Mouse (Mus musculus): ENCODE measurements around the gene Ppp1r3f. TPM values are rescaled to one million over a fixed set of nuclear protein-coding genes. Genes with fewer than 3 reads are reported as not detected.
A peak's percentile ranks its signal among the peaks of the same experiment; 100 is the strongest.

Ppp1r3f gene
- total RNA-seq (2022), result 1 to 10 TPM; 2.4 to 4.7 (median 4.3) TPM

DNA sequence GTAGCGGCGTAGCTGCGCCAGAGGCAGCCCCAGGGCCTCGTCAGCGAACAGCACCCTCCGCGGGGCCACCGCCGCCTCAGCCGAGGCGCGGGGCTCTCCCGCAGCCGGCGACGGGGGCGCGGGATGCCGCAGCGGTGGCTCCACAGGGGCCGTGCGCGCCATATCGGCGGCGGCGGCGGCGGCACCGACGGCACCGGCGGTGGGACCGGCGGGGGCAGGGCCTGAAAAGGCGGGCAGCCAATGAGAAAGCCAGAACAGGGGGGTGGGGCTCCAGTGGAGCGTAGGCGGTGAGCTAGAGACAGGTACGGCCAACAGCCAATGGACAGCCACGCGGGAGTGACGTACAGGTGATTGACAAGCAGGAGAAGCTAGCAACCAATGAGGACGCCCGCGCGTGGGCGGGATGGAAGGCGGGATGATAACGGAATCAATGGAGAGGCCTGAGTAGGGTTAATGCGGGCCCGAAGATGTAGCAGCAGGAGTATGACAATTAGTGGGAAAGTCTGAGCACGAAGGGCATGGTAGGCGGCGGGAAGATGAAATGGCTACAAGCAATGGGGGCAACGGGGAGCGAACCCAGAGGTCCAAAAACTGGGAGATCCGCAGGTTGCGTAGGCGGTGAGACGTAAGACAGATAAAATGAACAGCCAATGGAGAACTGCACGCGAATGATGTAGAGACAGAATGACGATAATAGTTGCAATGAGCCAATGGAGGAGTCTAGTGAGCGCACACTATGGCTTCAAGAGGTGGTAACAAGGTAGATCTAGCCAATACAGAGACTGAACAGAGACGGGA is at the start of gene Ppp1r3f:
Ppp1r3f (minus strand) TSS at position 197 of the 798 bp plus-strand sequence.
- peak; percentile 85 to 88 for DNase-seq (ENCODE audit: low spot score in 2 of 2)

DNA sequence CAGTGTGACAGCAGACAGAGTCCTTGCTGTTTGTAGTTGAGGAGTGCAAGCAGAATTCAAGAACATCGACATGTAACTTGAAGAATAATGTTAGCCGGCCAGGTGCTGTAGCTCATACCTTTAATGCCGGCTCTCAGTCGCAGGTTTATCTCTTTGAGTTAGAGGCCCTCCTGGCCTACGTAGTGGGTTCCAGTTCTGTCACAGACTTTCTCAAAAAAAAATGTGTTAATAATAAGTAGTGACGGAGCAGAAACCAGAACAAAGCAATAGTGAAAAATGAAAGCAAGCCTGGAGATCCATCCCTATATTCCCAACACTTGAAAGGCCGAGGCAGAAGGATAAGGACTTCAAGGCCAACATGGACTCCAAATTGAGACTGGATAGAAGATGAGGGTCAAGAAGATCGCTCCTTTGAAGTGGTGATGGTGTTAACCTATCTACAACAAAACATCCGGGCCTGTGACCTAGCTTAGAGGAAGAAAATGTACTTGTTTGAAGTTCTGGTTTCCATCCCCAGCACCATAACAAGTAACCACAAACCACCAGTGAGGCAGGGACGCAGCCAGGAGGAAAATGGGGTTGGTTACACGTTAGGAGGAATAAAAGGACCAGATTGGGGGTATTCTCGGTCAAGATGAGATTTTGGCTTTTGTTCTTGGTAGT is 43.9 kb upstream of the Ppp1r3f start:
- no peak for DNase-seq (ENCODE audit: low spot score in 2 of 2)

DNA sequence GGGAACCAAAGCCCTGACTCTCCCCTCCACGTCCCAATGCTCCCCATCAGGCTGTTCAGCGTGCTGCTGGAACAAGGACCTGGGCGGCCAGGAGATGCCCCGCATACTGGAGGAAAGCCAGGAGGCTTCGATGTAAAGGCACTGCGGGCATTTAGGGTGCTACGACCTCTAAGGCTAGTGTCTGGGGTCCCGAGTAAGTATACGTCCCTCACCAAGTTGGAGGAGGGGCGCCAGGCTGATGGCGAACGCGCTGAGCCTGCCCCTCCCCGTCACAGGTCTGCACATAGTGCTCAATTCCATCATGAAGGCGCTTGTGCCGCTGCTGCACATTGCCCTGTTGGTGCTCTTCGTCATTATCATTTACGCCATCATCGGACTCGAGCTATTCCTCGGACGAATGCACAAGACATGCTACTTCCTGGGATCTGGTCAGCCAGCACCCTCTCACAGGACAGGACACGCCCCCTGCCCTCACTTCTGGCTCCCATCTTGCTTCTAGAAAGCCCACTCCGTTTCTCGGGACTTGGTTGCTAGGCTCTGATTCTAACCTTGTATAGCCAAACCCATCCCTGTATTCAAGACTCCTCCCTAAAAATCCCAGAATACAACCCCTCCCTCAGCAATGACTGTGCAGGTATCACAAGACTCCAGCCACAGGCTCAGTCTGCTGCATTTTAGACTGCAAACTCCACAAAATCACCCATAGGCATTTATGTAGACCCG is 36.6 kb upstream of the Ppp1r3f start:
- DNase-seq (ENCODE audit: low spot score in 2 of 2), result no peak

DNA sequence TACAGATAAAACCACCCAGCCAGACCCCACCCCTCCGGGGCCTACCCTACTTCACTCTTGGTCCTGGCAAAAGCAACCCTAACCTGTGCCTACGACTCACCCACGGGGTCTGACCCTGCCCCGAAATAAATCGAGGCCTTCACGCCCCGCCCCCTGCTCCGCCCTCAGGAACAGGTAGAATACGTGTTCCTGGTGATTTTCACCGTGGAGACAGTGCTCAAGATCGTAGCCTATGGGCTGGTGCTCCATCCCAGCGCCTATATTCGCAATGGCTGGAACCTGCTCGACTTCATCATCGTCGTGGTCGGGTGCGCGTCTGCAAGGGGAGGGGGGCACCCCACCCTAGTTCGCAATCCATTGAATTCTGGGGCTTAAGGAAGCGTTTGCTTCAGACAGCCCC is 36.0 kb upstream of the Ppp1r3f start:
- DNase-seq (ENCODE audit: low spot score in 2 of 2), result no peak

DNA sequence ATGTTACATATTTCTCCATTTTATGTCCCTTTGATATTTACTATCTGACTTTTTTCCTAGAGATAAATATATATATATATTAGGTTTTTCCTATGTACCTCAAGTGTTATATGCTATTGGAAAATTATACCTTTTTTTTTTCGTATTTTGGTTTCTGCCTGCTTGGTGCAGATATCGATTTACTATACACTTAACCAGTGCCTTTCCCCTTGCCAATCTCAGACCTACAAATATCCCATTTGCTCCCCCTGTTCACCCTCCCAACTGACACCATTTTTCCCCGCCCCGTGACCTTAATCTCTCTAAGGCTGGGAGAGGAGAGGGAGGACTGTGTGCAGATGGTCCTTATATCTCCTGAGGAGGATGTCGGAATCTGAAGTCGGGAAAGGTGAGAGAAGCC is 32.7 kb upstream of the Ppp1r3f start, which contains the start of gene Cacna1f:
Cacna1f (plus strand) TSS at position 301 of the 400 bp plus-strand sequence.
- no peak for DNase-seq (ENCODE audit: low spot score in 2 of 2)

DNA sequence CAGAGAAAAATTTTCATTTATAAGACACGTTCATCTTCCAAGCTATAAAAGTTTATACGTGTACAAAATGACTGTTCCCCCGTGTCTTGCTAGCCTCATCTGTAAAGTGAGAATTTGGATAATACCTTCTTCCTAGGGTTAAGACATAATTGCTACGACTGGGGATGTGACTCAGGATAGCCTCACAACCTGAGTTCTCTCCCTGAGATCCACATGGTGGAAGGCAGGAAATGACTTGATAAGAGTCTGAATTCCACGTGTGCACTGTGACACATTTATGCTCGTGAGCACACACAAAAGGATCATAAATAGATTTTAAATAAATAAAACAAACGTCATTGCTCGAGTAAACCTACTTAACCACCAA is 31.5 kb upstream of the Ppp1r3f start:
- no peak for DNase-seq (ENCODE audit: low spot score in 2 of 2)

DNA sequence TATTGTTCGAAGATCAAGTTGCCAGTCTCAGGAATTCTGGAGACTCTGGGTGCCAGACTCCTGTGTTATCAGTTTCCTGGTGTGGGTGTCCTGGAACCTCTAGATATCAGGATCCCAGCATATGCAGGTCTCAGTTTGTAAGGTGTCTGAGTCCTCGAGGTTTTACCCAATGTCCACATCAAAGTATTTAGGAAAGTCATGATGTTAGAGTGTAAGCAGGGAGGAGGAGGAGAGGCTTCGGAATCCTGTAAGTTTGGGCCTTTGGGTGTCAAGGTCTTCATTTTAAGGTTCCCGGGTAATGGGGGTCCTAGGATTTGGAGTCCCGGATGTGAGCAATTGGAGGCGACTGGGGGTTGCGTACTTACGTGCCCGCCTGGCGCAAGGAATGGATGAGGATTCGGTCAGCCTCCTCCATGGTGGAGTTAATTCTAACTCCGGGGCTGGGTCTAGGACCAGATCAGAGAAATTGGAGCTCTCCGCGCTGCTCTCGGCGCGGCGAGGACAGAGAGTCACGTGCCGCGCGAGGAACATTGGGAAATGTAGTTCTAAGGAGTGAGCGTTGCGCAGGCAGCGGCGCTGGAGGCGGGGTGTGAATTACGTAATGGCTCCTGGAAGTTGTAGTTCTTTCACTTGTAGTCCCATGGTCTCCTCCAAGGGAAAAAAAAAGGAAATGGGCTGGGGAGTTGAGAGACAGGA is 30.9 kb upstream of the Ppp1r3f start, which contains the start of gene Ccdc22:
Ccdc22 (minus strand) TSS at position 639 of the 696 bp plus-strand sequence.
- peak; percentile 72 to 78 for DNase-seq (ENCODE audit: low spot score in 2 of 2)

DNA sequence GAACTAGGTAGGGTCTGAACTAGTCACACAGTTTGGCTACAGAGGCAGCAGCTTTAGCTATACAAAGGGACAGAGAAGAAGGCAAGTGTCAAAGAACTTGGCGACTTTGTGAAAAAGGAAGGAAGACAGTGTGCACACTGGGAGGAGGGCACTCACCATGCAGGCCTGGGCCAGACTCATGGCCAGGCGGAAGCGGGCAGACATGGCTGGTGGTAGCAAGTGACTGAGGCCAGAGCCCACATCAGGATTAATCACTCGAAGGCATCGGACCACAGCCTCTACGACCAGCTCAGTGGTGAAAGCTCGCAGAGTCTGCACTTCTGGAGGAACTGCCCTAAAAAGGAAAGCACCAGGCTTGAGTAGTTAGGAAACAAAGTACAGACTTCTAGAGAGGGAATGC is 29.9 kb upstream of the Ppp1r3f start:
- DNase-seq (ENCODE audit: low spot score in 2 of 2), result no peak

DNA sequence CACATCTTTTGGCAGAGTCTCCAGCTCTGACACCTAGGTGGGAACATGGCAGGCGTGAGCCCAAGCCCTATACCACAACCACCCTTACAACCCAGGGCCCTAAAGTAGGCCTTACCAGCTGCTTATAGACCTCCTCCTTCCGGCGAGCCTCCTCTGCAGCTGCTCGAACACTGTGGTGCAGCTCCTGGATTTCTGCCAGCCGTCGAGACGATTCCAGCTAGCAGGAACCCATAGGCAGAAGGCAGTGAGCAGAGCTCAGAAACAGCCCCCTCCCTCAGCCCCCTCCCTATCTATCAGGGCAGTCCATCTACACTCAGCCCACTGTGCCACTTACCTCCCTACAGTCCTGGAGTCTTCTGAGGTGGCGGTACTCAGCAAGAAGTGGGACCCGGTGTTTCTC is 21.3 kb upstream of the Ppp1r3f start:
- no peak for DNase-seq (ENCODE audit: low spot score in 2 of 2)

DNA sequence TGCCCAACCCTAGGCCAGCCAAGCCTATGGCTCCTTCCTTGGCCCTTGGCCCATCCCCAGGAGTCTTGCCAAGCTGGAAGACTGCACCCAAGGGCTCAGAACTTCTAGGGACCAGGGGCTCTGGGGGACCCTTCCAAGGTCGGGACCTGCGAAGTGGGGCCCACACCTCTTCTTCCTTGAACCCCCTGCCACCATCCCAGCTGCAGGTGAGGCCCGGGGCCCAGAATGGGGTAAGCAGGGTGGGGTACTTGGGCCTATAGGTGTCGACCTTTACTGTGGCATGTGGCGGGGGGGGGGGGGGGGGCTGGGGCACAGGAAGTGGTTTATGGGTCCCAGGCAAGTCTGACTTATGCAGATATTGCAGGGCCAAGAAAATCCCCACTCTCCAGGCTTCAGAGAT is 12.3 kb upstream of the Ppp1r3f start:
- DNase-seq (ENCODE audit: low spot score in 2 of 2), result no peak

DNA sequence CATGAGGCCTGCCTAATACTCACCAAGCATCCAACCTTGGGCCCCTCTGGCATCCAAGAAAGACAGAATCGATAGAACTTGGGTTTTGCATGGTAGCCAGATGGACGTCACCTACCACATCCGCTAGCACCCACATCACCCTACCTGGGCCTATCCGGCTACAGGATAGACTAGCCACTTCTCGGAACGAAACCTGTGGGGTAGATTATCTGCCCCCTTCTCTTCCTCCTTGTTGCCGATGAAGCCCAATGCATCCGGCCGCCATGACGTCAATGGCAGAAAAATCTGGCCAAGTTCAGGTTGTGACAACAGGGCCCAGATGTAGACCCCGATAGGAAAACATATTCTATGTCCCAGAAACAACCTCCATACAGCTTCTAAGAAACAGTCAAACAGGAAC is 9.8 kb upstream of the Ppp1r3f start:
- DNase-seq (ENCODE audit: low spot score in 2 of 2), result no peak

DNA sequence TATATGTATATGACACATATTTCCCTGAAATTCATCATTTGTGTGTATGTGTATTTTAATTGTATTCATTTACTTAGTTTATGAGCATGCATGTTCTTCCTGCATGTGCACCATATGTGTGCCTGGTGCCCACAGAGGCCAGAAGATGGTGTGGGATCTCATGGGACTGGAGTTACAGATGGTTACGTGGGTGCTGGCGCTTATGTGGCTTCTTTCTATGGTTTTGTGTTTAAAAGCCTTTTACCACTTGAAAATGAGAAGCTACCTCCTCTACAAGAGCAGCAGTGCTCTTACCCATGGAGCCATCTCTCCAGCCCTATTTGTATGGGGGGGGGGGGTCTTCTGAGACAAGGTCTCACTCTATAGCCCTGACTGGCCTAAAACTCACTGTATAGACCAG is 7.1 kb upstream of the Ppp1r3f start:
- DNase-seq (ENCODE audit: low spot score in 2 of 2), result no peak

DNA sequence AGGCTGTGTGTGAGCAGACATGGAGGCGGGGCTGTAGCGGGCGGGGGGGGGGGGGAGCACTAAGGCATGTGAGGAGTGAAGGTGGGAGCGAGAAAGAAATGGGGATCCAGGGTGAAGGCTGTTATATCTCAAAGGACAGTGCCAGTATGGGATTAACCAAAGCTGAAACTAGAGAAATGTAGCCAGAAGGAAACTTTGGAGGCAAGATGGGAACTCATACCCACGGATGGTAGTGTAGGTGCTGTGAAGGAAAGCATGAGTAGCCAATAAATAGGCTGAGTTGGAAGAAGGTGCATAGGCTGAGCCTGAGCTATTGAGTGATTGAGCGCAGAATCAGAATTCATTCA is 775 bp upstream of the Ppp1r3f start:
- DNase-seq (ENCODE audit: low spot score in 2 of 2), result no peak

DNA sequence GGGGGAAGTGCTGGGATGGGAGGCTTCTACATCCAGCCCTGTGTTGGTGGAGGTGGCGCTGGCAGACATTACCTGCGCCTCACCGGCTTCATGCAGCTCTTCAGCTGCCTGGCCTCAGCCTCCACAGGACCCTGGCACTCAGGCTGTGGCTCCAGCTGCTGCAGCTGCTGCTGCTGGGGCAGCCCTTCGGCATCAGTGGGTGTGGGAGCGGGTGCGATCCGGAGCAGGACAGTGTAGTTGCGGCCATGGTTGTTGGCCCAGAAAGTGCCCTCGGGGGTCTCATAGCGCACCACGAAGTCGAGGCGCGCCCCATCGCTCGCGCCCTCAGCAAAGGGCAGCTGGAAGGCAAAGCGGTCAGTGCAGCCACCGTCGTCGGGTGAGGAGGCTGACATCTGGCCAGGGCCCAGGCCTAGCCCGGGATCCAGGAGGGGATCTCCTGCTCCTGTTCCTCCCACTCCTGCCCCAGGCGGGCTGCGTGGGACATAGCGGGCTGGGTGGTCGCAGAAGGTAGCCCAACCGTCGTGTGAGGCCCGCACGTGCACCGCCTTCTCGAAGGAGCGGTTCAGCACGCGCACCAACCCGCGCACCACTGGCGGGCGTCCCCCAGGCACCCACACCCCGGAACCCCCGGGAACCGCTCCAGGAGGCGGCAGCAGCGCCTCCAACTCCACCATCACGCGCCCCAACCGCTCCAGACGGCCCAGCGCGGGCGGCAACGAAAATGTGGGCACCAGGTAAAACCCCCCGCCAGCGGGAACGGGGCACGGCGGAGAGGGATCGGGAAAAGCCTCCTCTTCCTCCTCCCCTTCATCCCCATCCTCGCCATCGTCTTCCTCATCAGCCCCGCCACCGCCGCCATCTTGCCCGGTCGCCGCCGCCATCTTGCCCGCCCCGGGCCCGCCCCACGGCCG is 652 bp downstream of the Ppp1r3f start, which contains the start of gene Foxp3:
Foxp3 (plus strand) TSS at position 469 of the 911 bp plus-strand sequence.
- DNase-seq (ENCODE audit: low spot score in 2 of 2), result peak in 1 of 2 experiments; percentile 30

DNA sequence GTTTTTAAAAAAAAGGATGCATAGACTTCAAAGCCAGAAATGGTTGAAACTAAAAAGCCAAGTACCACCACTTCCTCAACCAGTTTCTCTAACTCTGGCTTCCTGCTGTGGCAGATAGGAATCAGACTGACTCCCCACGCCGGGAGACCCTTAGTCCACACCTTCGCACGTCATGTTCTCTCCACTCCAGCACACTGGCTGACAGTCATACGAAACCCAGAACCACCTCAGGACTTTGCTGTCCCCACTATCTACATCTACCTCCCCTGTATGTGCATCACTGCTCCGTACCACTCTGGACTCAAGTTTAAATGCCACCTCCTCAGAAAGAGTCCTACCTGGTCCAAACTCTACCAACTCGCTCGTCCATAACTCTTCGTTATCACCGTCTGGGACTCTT is 1.6 kb downstream of the Ppp1r3f start:
- DNase-seq (ENCODE audit: low spot score in 2 of 2), result no peak

DNA sequence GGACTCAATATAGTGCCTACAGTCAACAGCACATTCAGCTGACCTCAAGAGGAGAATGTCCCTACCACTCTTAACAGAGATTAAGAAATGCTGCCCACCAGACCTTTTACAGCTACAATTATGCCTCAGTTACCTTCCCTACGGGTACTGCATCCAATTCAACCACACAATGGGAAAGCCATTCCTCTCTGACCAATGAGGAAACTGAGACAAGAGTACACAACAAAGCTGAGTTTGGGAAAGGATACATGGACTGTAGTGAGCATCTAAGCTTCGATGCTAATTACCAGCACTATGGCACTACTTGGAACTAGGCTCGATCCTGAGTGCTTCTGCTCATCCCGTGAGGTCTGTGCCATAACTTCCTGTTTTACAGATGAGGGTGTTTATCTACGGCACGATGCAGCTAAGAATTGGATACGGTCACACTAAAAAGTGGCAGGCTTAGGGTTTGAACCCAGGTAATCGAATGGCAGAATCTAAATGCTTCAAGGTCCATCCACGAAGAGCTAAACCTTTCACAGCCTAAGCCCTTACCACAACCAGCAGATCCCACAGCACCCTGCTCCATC is 2.4 kb downstream of the Ppp1r3f start:
- no peak for DNase-seq (ENCODE audit: low spot score in 2 of 2)

DNA sequence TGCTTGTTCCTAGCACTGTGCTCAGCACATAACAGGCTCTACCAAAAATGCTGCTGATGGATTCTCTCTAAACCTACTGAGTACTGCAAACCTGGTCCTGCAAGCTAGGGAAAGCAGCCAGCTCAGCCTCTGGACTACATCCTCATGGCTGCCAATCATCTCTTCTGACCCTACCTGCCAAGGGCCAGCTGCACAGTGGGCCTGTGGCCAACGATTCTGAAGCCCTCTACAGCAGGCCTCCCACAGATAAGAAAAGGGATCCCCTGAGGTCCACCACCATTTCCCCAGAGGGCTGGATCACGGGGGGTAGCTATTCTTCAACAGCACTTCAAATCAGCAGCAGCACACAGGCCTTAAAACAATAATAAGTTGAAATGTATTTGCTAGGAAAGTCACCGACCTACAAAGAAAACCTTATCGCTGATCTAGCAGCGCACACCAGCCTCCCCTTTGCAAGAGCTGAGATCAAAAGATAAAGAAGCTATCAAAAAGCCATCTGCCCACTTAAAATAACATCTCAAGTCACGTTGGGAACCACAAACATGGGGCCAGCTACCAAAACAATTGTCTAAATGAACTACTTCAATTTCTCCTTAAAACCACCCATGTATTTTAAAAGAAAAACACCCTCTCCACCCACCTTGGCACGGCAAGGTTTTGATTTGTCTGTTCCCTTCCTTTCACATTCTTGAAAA is 3.5 kb downstream of the Ppp1r3f start:
- DNase-seq (ENCODE audit: low spot score in 2 of 2), result no peak

DNA sequence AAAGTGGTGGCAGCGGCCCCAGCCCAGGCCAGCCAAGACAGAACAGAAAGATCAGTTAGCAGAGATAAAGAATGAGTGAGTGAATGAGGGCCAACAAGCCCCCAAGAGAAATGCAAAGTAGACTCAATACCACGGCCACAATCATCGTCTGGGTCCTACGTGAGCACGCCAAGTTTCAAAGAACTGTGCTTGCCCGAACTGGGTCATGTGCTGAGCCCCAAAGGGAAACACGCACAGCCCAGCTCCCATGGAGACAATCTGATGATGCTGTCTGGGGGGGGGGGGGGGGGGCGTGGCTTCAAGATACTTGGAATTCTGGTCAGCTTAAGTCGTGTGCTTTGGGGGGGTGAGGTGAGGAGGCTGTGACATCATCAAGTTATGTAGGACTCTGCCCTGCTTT is 6.6 kb downstream of the Ppp1r3f start:
- no peak for DNase-seq (ENCODE audit: low spot score in 2 of 2)

DNA sequence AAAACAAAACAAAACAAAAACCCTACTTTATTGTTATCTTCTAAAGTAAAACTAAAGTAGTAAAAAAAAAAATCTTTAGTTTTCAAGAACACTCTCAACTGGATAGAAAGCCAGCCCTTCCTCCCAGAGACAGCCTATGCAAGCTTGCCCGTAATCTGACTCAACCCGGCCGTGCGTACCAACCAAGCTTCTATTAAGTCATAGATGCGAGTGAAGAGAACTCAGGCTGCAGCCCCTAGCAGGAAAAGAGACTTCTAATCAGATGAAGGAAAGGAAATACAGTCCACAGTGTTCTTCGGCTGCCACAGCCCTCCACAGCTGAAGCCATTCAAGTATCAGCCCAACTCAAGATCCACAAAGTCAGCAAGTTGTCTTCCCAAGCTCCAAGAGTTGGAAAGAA is 7.7 kb downstream of the Ppp1r3f start:
- no peak for DNase-seq (ENCODE audit: low spot score in 2 of 2)

DNA sequence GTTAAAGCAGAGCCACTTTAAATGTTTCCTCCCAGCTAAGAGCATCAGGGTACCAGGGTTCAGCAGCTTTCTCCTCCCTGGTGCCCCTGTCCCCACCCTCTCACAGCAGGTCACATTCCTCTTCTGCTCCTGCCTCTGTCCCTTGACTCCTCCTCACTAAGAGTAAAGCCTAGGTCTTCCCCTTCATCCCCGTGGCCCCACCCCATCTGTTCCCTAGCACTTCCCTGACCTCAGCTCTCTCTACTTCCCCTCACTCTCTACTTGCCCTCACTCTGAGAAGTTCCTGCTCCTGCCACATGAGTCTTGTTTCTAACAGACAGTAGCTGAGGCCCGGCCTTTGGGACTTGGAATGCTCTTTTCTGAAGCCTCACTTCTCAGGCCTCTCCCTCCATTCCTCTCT is 11.0 kb downstream of the Ppp1r3f start:
- no peak for DNase-seq (ENCODE audit: low spot score in 2 of 2)
